Mouse (Mus musculus) cerebellum, postnatal 10 days (tissue): Measurements from ENCODE around the gene Zer1.
A peak's percentile ranks its signal among the peaks of the same experiment; 100 is the strongest.

ENCODE experiments used
- DNase-seq, 2 experiments: peaks; one replicate each; pipeline ENCODE4 v3.0.0; 2021; ENCODE audit warnings: mixed read lengths in 2 of 2

The Zer1 gene

GRCm38 (mm10) chr2:30123729-30124471 lies 485 bp downstream of the Zer1 start:
- DNase-seq = peak; percentile 54 to 66

GRCm38 (mm10) chr2:30122766-30123165 lies 1.6 kb downstream of the Zer1 start:
- DNase-seq = no peak

GRCm38 (mm10) chr2:30120269-30120668 lies 4.1 kb downstream of the Zer1 start:
- no peak for DNase-seq

GRCm38 (mm10) chr2:30119641-30120051 lies 4.7 kb downstream of the Zer1 start:
- peak; percentile 48 to 51 for DNase-seq

- DNase-seq = no peak
Observed at GRCm38 (mm10) chr2:30112564-30112963, 11.8 kb downstream of the Zer1 start.

GRCm38 (mm10) chr2:30111500-30111899 lies 12.9 kb downstream of the Zer1 start:
- no peak for DNase-seq

- DNase-seq = no peak
Observed at GRCm38 (mm10) chr2:30108260-30108659, 16.1 kb downstream of the Zer1 start.

- DNase-seq = no peak
Observed at GRCm38 (mm10) chr2:30107646-30108045, 16.7 kb downstream of the Zer1 start.

GRCm38 (mm10) chr2:30106364-30106763 lies 18.0 kb downstream of the Zer1 start:
- peak; percentile 70 to 71 for DNase-seq

- no peak for DNase-seq
Observed at GRCm38 (mm10) chr2:30100214-30100613, 24.2 kb downstream of the Zer1 start.

- DNase-seq = peak; percentile 80 to 81
Observed at GRCm38 (mm10) chr2:30095882-30096527, 28.4 kb downstream of the Zer1 start.

GRCm38 (mm10) chr2:30094208-30094588 lies 30.2 kb downstream of the Zer1 start:
- peak; percentile 46 to 49 for DNase-seq

GRCm38 (mm10) chr2:30093471-30094207 lies 30.7 kb downstream of the Zer1 start, which contains the start of gene Zdhhc12:
TSS of gene Zdhhc12 (minus strand) at chr2:30093648.
- DNase-seq = peak; percentile 94 to 96

- no peak for DNase-seq
Observed at GRCm38 (mm10) chr2:30092280-30092918, 32.0 kb downstream of the Zer1 start.

- DNase-seq = no peak
Observed at GRCm38 (mm10) chr2:30091521-30091920, 32.9 kb downstream of the Zer1 start.

GRCm38 (mm10) chr2:30087310-30087709 lies 37.1 kb downstream of the Zer1 start:
- no peak for DNase-seq

GRCm38 (mm10) chr2:30084632-30085031 lies 39.8 kb downstream of the Zer1 start:
- DNase-seq = peak in 1 of 2 experiments; percentile 25

- no peak for DNase-seq
Observed at GRCm38 (mm10) chr2:30084113-30084512, 40.3 kb downstream of the Zer1 start.

GRCm38 (mm10) chr2:30080181-30080800 lies 44.1 kb downstream of the Zer1 start:
- DNase-seq = peak; percentile 41 to 49

GRCm38 (mm10) chr2:30078760-30079159 lies 45.6 kb downstream of the Zer1 start:
- no peak for DNase-seq

- DNase-seq = no peak
Observed at GRCm38 (mm10) chr2:30078349-30078712, 46.1 kb downstream of the Zer1 start.

GRCm38 (mm10) chr2:30077502-30078348 lies 46.7 kb downstream of the Zer1 start, which contains the start of gene Pkn3:
TSS of gene Pkn3 (plus strand) at chr2:30077684.
- peak; percentile 87 to 92 for DNase-seq
